Mouse (Mus musculus) mouse trophoblast stem cell (cell line): ENCODE measurements at regions not wholly inside any gene's neighbourhood (a gene's known extent, or its start where the extent isn't known, plus 50 kb on each side); places are given as distances from the start of the nearest gene placed in this dataset.

Experiments used
- in situ Hi-C, 2 experiments: fragments of 300-500 bp; cut with MseI, MboI; formaldehyde crosslinking; loops; 2 replicates in 1 of 2; 3 replicates in 1 of 2; pipeline ENCODE4 v1.15.1; 2025

- in situ Hi-C loops, result no loop called here
Observed at GRCm38 (mm10) chr1:193800998-193801397, 430.9 kb upstream of the Camk1g start.

- in situ Hi-C loops, result no loop called here
Observed at GRCm38 (mm10) chr1:193790579-193790978, 420.5 kb upstream of the Camk1g start.

- in situ Hi-C loops, result no loop called here
Observed at GRCm38 (mm10) chr1:193788496-193788895, 418.4 kb upstream of the Camk1g start.

GRCm38 (mm10) chr1:193787417-193787816 is 417.3 kb upstream of the Camk1g start:
- in situ Hi-C loops, result no loop called here

GRCm38 (mm10) chr1:193784966-193785365 is 414.9 kb upstream of the Camk1g start:
- in situ Hi-C loops, result no loop called here

- in situ Hi-C loops, result no loop called here
Observed at GRCm38 (mm10) chr1:193784526-193784925, 414.4 kb upstream of the Camk1g start.

- in situ Hi-C loops, result no loop called here
Observed at GRCm38 (mm10) chr1:193778181-193778580, 408.1 kb upstream of the Camk1g start.

- in situ Hi-C loops, result no loop called here
Observed at GRCm38 (mm10) chr1:193769546-193769945, 399.4 kb upstream of the Camk1g start.

- in situ Hi-C loops, result no loop called here
Observed at GRCm38 (mm10) chr1:193764103-193764502, 394.0 kb upstream of the Camk1g start.

- in situ Hi-C loops, result no loop called here
Observed at GRCm38 (mm10) chr1:193751819-193752251, 381.7 kb upstream of the Camk1g start.

- in situ Hi-C loops, result no loop called here
Observed at GRCm38 (mm10) chr1:193750929-193751328, 380.8 kb upstream of the Camk1g start.

- in situ Hi-C loops, result no loop called here
Observed at GRCm38 (mm10) chr1:193747426-193747960, 377.4 kb upstream of the Camk1g start.

GRCm38 (mm10) chr1:193742688-193743087 is 372.6 kb upstream of the Camk1g start:
- in situ Hi-C loops, result no loop called here

- in situ Hi-C loops, result no loop called here
Observed at GRCm38 (mm10) chr1:193738821-193739220, 368.7 kb upstream of the Camk1g start.

- in situ Hi-C loops, result no loop called here
Observed at GRCm38 (mm10) chr1:193735949-193736518, 365.9 kb upstream of the Camk1g start.

- in situ Hi-C loops, result no loop called here
Observed at GRCm38 (mm10) chr1:193734014-193734763, 364.1 kb upstream of the Camk1g start.

- in situ Hi-C loops, result no loop called here
Observed at GRCm38 (mm10) chr1:193733402-193733801, 363.3 kb upstream of the Camk1g start.

- in situ Hi-C loops, result no loop called here
Observed at GRCm38 (mm10) chr1:193732113-193732512, 362.0 kb upstream of the Camk1g start.

- in situ Hi-C loops, result no loop called here
Observed at GRCm38 (mm10) chr1:193721850-193722249, 351.8 kb upstream of the Camk1g start.

- in situ Hi-C loops, result no loop called here
Observed at GRCm38 (mm10) chr1:193720420-193720851, 350.3 kb upstream of the Camk1g start.

GRCm38 (mm10) chr1:193715328-193715727 is 345.2 kb upstream of the Camk1g start:
- in situ Hi-C loops, result no loop called here

- in situ Hi-C loops, result no loop called here
Observed at GRCm38 (mm10) chr1:193714631-193715030, 344.5 kb upstream of the Camk1g start.

GRCm38 (mm10) chr1:193705205-193705604 is 335.1 kb upstream of the Camk1g start:
- in situ Hi-C loops, result no loop called here
